Mouse (Mus musculus): ENCODE measurements at regions not wholly inside any gene's neighbourhood (a gene's known extent, or its start where the extent isn't known, plus 50 kb on each side); places are given as distances from the start of the nearest gene placed in this dataset.

DNA sequence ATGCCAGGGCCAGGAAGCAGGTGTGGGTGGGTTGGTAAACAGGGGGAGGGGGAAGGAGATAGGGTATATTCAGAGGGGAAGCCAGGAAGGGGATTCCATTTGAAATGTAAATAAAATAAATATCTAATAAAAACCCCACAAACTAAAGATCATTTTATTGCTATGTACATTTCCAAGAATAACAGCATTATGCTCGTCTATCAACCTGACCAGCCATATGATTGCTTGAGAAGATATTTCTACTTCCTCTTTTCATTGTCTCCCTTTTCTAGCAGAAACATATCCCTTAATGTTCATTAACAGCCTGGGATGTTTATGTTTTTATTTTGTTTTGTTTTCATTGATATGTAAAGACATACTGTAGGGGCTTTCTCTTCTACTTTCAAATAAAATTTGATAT lies 202.6 kb downstream of the Slitrk5 start:
- Histone ChIP-seq H3K27ac (no peak overlapping the region), H3K4me3 (no peak overlapping the region)
- TF ChIP-seq CTCF (conservative IDR thresholded peaks at IDR 0.05): no peak
- no peak for DNase-seq (ENCODE audit: low spot score in 2 of 2)

DNA sequence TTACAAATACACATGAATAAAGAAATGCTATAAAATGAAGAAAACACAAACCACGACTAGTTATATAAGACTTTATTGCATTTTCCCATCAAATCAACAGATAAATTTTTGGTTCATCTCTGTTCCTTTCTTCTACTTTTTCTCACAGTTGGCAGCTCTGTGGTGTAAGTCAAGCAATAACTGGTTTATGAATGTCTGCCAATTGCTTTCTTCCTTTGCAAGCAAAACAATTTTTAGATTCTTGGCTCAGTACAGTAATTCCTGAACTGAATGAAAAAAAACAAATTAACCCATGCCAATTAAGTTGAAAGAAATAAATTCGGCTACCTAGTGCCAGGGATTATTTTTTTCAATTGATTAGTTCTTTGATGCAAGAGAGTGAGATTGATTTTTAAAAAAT lies 203.1 kb downstream of the Slitrk5 start:
- no peak for TF ChIP-seq CTCF (conservative IDR thresholded peaks at IDR 0.05)
- peak in 1 of 2 experiments; percentile 5 for DNase-seq (ENCODE audit: low spot score in 2 of 2)
- Histone ChIP-seq H3K4me3 (no peak overlapping the region), H3K27ac (no peak overlapping the region)

DNA sequence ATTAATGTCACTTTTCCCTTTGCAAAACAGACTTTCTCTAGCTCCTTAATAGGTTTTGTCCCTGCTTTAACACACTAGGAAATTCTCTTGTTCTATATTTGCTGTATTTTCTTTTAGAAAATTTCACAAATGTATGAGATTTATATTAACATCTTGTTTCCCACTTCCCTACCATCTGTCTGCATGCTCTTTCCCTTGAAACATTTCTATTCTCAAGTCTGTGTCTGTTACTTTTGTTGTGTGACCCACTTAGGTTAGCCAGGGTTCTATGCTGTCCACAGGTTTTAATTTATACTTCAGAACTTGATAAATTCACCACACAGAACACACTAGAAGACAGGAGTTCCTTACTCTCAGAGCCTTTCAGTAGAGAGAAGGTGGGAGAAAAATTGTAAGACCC lies 209.1 kb downstream of the Slitrk5 start:
- Histone ChIP-seq H3K4me3 (no peak overlapping the region), H3K27ac (no peak overlapping the region)
- no peak for DNase-seq (ENCODE audit: low spot score in 2 of 2)
- no peak for TF ChIP-seq CTCF (conservative IDR thresholded peaks at IDR 0.05)

DNA sequence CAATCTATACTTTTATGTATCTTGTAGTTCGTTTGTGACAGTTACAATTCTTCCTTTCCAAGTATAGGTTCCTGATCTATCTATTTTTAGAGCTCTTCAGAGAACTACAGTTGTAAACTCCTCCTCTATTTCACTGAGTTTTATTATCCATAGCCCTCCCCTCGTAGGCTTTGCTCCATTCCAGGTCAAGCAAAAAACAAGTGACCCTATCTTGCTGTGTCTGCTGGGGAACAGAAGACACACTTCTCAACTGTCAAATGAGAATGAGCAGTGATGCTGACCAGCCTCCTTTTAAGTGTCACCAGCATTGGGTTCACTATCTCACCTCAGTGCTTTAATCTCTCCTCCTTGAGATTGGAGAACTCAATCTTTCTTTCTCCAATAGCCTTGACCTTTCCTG lies 212.8 kb downstream of the Slitrk5 start:
- no peak for DNase-seq (ENCODE audit: low spot score in 2 of 2)
- TF ChIP-seq CTCF (conservative IDR thresholded peaks at IDR 0.05): no peak
- no peak overlapping the region for H3K4me3 ChIP-seq
- H3K27ac ChIP-seq: no peak overlapping the region

DNA sequence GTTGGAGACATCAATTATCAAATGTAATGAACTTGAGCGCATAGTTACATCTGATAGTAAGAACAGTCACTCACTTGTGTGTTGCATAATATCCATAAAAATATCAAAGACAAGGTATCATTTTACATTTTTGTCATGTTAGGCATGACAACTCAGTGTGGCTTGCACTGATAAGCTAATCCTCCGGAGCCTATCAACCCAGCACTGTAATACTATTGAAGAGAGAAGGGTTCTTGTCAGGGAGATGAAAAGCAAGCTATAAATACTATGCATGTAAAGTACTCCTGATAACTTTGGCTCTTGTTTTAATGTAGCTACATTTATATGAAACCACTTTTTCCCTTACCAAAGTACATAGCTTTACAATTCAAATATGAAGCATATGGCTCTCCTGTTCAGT lies 213.9 kb downstream of the Slitrk5 start:
- TF ChIP-seq CTCF (conservative IDR thresholded peaks at IDR 0.05): no peak
- Histone ChIP-seq H3K4me3 (no peak overlapping the region), H3K27ac (no peak overlapping the region)
- no peak for DNase-seq (ENCODE audit: low spot score in 2 of 2)

Data from layer of hippocampus, adult 2 months (tissue).